Comparison of ENCODE assay signal across 8 mouse cellular contexts in the genomic region with DNA sequence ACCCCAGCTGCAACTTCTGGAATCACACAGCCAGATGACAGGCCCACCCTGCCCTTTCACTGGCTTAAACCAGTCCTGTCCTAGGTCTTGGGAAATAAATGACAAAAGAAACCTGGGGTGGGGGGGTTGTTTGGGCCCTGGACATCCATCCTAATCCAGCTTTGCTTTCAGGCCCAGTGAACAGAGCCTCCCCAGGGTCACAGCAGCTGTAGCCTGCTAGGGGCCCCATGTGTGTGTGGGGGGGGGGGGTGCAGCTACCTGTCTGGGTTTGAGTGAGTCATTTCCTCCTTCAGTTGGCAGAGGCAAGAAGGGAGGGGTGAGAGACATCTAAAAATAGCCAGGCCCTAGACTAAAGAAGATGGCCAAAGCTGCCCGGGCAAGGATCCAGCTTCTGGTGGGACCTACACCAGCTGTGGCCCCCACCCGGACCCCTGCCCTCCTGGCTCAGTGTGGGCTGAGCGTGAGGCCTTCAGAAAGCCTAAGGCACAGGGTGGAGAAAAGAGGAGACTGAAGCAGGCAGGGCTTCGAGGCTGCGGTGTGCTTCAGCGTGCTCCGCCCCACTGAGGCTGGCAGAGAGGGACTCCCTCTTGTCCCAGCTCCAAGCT. TPM values are rescaled to one million over a fixed set of nuclear protein-coding genes. Genes with fewer than 3 reads are reported as not detected.
DNase-seq lines count a peak whose midpoint lies in the region; ATAC-seq and TF ChIP-seq lines count a peak whose summit lies in the region.

No protein-coding gene starts in this region.

- H3K4me1 ChIP-seq in cerebellum, adult 2 months (ENCODE audit: control insufficient read depth, insufficient read depth, low read length): peaks cover 12% of the 10 kb centered on the region
- peaks cover 65% of the 10 kb centered on the region for H3K4me1 ChIP-seq in embryonic facial prominence, embryonic 10.5 days
- H3K4me1 ChIP-seq in neural tube, embryonic 15.5 days: peaks cover 39% of the 10 kb centered on the region

- H3K4me3 ChIP-seq in cerebellum, adult 2 months (replicated peaks; ENCODE audit: insufficient read depth, low read depth, low read length): no peak overlapping the region
- H3K4me3 ChIP-seq in embryonic facial prominence, embryonic 10.5 days: no peak overlapping the region
- no peak overlapping the region for H3K4me3 ChIP-seq in neural tube, embryonic 15.5 days (replicated peaks)

- H3K9ac ChIP-seq in neural tube, embryonic 15.5 days (replicated peaks): no peak overlapping the region

- no peak for ATAC-seq in neural tube, embryonic 15.5 days (ENCODE audit: low FRiP score)

- H3K27ac ChIP-seq in cerebellum, adult 2 months (ENCODE audit: insufficient read depth, low read length): no peak overlapping the region
- H3K27ac ChIP-seq in embryonic facial prominence, embryonic 10.5 days (replicated peaks): peak overlapping the region; percentile 76
- no peak overlapping the region for H3K27ac ChIP-seq in neural tube, embryonic 15.5 days (replicated peaks)

- DNase-seq in cerebellum, adult 2 months: peak; percentile 49 to 66
- no peak for DNase-seq in cerebellum, adult 11 months
- DNase-seq in 416B (ENCODE audit: low read depth): peak; percentile 98
- DNase-seq in embryonic facial prominence, embryonic 10.5 days (ENCODE audit: low spot score): no peak
- peak; percentile 86 for DNase-seq in induced T-regulatory cell, adult 2 months (ENCODE audit: low read depth)
- peak; percentile 67 for DNase-seq in lung, postnatal 10 days
- peak; percentile 67 for DNase-seq in thymus, postnatal 25 days

- TF ChIP-seq CTCF in cerebellum, adult 2 months (IDR thresholded peaks at IDR 0.05; ENCODE audit: borderline replicate concordance, insufficient read depth, low read depth, low read length): no peak

- H3K9me3 ChIP-seq in embryonic facial prominence, embryonic 10.5 days: no peaks in the 10 kb centered on the region
- no peaks in the 10 kb centered on the region for H3K9me3 ChIP-seq in neural tube, embryonic 15.5 days (replicated peaks)

- no peaks in the 10 kb centered on the region for H3K27me3 ChIP-seq in cerebellum, adult 2 months (ENCODE audit: control insufficient read depth, insufficient read depth, low read length)
- peaks cover 16% of the 10 kb centered on the region; the same call in 1 of the 2 replicates for H3K27me3 ChIP-seq in embryonic facial prominence, embryonic 10.5 days (replicated peaks; ENCODE audit: low read depth, poor library complexity, severe bottlenecking)
- no peaks in the 10 kb centered on the region for H3K27me3 ChIP-seq in neural tube, embryonic 15.5 days (replicated peaks)

- no peak for TF ChIP-seq POLR2A in cerebellum, adult 2 months (IDR thresholded peaks at IDR 0.05; ENCODE audit: borderline replicate concordance, insufficient read depth, low read length)

- WGBS in cerebellum, adult 2 months: 36% methylated on average over 7 of the region's 7 CpGs
- WGBS in embryonic facial prominence, embryonic 10.5 days: 45% methylated on average over 7 of the region's 7 CpGs
- WGBS in neural tube, embryonic 15.5 days: 41% methylated on average over 7 of the region's 7 CpGs

- no peaks in the 10 kb centered on the region for H3K36me3 ChIP-seq in embryonic facial prominence, embryonic 10.5 days (replicated peaks)
- H3K36me3 ChIP-seq in neural tube, embryonic 15.5 days: no peaks in the 10 kb centered on the region

- no peak overlapping the region for H3K4me2 ChIP-seq in neural tube, embryonic 15.5 days

RNA-seq across cellular contexts. Expression of a gene that starts 28.4 kb away (rescaled TPM):
- 48.6 and 52.3 TPM in 2 replicates for polyA plus RNA-seq in cerebellum, adult 2 months (2012; rRNA removed)
- polyA plus RNA-seq in embryonic facial prominence, embryonic 10.5 days (2016; fragmentation: Nextera tagmentation; extraction: Ambion mirVana): 27.0 TPM in 2 replicates
- polyA plus RNA-seq in neural tube, embryonic 15.5 days (2015; fragmentation: Nextera tagmentation; extraction: Ambion mirVana): 17.2 and 20.6 TPM in 2 replicates

RNA-seq across cellular contexts. Expression of a gene that starts 43.8 kb away (rescaled TPM):
- 48.3 and 53.9 TPM in 2 replicates for polyA plus RNA-seq in cerebellum, adult 2 months (2012; rRNA removed)
- polyA plus RNA-seq in embryonic facial prominence, embryonic 10.5 days (2016; fragmentation: Nextera tagmentation; extraction: Ambion mirVana): 35.9 and 42.0 TPM in 2 replicates
- 80.8 and 91.6 TPM in 2 replicates for polyA plus RNA-seq in neural tube, embryonic 15.5 days (2015; fragmentation: Nextera tagmentation; extraction: Ambion mirVana)

Comparison
In these comparisons a context has a peak if more than half of its experiments do, and no peak if none do; other contexts are left out.
1. DNase-seq: peak in cerebellum, adult 2 months (2 of 2), 416B (single experiment), induced T-regulatory cell, adult 2 months (single experiment), lung, postnatal 10 days (single experiment) and thymus, postnatal 25 days (single experiment); none in cerebellum, adult 11 months (single experiment) and embryonic facial prominence, embryonic 10.5 days (single experiment).